Mouse (Mus musculus): Measurements from ENCODE around the gene Gm17606.
"Not testable (repeated sequence)": the region's sequence is repeated elsewhere in the genome, so short reads cannot be mapped to it uniquely, and the experiment has no call there.

Gm17606 gene

DNA sequence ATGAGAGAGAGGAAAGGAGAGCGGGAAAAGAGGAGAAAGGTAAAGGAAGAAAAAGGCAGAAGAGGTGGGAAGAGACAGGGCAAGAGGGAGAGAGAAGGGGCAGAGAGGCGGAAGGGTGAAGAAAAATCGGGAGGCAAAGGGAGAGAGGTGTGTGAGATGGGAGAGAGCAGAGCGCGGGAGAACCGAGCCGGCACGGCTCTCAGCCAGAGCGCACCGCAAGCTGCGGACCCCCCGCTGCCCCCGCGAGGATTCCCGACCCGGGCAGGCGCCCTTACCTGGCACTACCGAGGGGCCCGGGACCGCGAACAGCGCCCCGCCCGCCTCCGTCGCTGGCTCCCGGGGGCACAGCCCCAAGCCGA is at the start of gene Gm17606:
Gene Gm17606 (plus strand): TSS at position 7 of the 359 bp plus-strand sequence.
- no peak for DNase-seq (ENCODE audit: low read depth, low spot score)

DNA sequence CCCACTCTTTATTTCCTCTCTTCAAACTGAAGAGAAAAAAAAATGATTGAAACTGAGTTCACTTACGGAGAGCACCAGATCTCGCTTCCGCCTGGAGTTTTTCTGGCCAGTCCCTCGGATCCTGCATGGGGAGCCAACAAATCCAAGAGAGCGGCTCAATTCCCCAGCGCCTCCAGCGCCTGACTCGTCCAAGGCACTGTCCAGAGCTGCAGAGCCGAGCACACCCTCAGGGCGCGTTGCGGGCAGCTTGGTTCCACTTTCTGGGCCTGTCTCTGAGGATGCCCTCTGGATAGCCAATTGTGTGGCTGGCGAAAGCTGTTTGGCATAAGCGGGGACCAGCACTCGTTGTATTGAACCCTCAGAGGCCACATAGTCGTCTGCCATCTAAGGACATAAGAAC is 49.7 kb upstream of the Gm17606 start:
- no peak for DNase-seq (ENCODE audit: low read depth, low spot score)

- DNase-seq (ENCODE audit: low read depth, low spot score) = no peak
Measured at GRCm38 (mm10) chr14:54592319-54592934, 48.3 kb upstream of the Gm17606 start.

DNA sequence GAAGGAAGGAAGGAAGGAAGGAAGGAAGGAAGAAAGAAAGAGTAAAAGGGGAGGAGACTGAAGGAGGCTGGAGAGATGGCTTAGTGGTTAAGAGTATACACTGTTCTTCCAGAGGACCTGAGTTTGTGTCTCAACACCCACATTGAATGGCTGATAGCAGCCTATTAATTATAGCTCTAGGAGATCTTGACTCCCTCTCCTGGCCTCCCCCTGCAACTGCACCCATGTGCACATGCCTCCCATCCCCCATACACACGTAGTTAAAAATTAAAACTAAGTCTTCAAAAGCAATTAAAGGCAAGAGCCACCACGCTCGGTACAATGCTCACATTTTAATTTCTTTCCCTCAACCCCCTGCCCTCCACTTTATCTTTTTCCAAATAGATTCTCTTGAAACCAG is 46.7 kb upstream of the Gm17606 start:
- DNase-seq (ENCODE audit: low read depth, low spot score) = peak; percentile 65

DNA sequence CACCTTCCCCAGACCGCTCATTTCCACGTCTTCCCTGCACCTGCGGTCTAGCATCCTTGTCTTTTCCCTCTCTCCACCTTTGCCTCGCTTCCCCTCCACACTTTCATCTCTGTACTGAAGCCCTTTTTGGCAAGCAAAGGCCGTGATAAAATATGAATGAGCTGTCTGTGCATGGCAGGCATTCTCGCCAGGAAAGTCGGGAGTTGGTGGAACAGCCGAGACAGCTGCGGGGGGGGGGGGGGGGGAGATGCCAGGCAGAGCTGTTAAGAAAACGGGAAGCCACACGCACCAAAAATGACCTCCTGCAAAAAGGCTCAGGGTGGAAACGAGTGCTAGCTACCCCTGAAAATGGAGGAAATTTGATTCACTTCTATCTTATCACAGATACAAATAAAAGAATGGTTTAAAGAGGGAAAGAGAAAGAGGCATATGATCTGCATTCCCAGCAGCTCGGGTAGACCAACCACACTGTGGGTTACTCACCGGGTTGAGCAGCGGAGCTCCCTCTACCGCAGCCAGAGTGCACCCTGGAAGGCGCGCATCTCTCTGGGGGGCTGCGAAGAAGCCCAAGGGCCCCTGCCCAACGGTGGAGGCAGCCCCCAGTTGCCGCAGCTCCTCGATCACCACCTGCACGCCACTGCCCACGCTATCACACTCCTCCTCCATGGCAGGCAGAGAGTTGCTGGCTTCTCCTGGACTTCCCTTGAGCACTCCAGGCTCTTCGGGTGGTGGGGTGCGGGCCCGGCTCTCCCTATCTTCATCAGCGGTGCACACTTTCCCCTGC is 45.9 kb upstream of the Gm17606 start:
- DNase-seq (ENCODE audit: low read depth, low spot score) = no peak

- peak; percentile 82 for DNase-seq (ENCODE audit: low read depth, low spot score)
Measured at GRCm38 (mm10) chr14:54597084-54597483, 43.7 kb upstream of the Gm17606 start.

DNA sequence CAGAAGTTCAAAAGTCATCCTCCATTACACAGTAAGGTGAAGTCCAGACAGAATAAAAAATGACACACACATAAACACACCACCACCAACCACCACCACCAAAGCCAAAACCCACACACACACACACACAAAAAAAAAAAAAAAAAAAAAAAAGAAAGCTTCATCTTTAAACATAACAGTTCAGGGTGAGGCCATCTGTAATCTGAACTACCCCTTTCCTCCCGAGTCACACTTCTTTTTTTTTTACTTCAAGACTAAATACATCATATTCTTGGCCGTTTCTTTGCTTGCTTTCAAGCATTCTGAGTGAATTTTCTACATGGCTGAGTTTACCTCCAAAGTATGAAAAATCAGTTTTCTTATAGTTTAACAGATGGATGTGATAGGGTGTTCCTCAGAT is 39.2 kb upstream of the Gm17606 start:
- DNase-seq (ENCODE audit: low read depth, low spot score) = no peak

DNA sequence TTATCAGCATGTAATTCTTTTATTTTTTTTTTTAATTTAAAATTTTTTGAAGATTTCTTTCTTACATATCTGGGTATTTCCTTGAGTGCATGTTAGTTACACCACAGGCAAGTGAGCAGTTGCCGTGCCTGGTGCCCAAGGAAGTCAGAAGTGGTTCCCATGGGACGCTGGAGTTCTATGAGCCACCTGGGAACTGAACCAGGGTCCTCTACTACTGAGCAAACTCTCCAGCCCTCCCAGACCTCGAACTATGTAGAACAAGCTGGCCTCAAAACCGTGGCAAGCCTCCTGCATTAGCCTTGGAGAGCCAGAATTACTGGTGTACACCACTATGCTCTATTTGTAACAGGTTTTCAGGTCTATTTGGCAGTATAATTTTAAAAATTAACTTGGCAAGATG is 38.1 kb upstream of the Gm17606 start:
- no peak for DNase-seq (ENCODE audit: low read depth, low spot score)

GRCm38 (mm10) chr14:54603038-54603654 is 37.6 kb upstream of the Gm17606 start:
- DNase-seq (ENCODE audit: low read depth, low spot score) = peak; percentile 99

DNA sequence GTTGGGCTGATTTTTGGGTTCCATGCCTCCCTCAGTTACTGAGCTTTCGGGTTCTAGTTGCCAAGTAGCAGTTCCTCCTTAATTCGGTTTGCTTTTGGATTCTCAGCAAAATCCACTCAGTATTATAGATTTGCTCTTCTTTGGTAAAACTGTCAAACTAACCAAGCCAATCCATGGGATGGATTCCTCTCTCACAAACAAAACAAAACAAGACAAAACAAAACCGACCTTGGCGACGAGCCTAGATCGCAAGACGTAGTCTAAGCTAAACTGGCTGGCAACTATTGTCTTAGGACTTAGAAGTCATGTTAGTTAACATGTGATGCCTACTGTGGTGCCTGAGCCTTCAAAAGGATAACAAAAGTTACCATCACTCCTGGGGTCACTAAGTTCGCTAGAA is 37.1 kb upstream of the Gm17606 start:
- DNase-seq (ENCODE audit: low read depth, low spot score) = peak; percentile 27

DNA sequence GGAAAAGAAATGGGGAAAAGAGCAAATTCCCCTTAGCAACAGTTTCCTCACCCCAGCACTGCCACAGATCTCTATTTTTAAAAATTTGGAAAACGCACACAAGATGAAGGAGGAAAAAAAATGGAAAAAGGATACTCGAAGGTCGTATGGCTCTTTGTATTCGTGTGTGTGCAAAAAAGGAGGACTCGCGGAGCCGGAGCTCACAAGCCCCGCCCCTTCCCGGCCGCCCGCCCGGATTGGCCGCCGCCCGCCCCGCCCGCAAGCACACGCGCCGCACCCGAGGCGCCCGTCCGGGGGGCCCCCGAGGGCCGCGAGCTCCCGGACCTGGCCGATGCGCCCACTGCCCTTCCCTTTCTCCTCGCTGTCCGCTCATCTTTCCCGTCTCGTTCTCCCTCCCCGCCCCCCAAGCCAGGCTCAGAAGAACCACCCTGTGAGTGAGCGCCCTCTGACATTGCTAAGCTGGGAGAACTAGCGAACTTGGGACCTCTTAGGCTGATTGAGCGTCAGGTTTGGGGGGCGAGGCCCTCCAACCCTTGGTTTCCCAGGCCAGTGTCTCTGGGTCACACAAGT is 34.9 kb upstream of the Gm17606 start, which contains the start of gene 4931414P19Rik:
Gene 4931414P19Rik (minus strand): TSS at position 242 of the 570 bp plus-strand sequence.
- DNase-seq (ENCODE audit: low read depth, low spot score) = peak; percentile 73

GRCm38 (mm10) chr14:54607226-54607625 is 33.5 kb upstream of the Gm17606 start:
- no peak for DNase-seq (ENCODE audit: low read depth, low spot score)

- DNase-seq (ENCODE audit: low read depth, low spot score) = no peak
Measured at GRCm38 (mm10) chr14:54609245-54609644, 31.5 kb upstream of the Gm17606 start.

GRCm38 (mm10) chr14:54609962-54610361 is 30.8 kb upstream of the Gm17606 start:
- peak; percentile 86 for DNase-seq (ENCODE audit: low read depth, low spot score)

DNA sequence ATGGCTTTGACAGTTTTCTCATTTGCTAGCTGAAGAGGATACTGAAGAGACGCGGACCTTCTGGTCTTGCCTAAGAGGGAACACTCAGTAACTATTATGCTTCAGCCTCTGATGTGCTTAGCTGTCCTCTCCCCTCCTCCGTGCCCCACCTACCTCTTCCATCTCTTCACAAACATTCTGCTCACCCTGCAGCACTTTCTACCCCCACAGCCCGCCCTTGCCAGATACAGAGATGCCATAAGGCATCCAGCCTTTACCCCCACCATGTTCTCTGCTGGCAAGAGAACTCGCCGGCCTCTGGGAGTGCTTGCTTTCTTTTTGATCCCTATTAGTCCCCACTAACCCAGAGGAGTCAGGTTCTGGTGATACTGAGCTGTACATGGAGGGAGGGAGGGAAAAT is 30.1 kb upstream of the Gm17606 start:
- no peak for DNase-seq (ENCODE audit: low read depth, low spot score)

- DNase-seq (ENCODE audit: low read depth, low spot score) = not testable (repeated sequence)
Measured at GRCm38 (mm10) chr14:54614130-54614529, 26.6 kb upstream of the Gm17606 start.

- no peak for DNase-seq (ENCODE audit: low read depth, low spot score)
Measured at GRCm38 (mm10) chr14:54616226-54616825, 24.4 kb upstream of the Gm17606 start.

- peak; percentile 81 for DNase-seq (ENCODE audit: low read depth, low spot score)
Measured at GRCm38 (mm10) chr14:54617152-54617896, 23.4 kb upstream of the Gm17606 start.

DNA sequence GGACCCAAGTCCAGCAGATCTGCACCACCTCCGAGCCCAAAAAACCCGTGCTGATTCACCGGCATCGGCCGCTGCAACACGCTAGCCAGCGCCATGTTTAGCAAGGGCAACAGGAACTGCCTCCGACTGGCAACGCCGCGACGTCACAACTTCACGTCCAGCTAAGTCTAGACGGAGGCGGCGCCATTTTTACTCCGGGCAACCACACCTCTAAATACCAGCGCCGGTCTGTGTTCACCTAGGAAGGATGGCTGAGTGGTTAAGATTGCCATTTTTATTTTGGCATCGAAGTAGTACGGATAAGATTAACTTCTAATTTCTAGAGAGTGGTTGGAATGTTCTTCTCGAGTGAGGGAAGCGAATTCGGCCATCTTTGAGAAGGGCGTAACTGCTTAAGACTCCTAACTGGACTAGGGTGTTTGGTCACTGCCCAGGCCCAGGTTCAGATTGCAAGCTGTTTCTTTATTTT is 22.8 kb upstream of the Gm17606 start, which contains the start of gene Psmb5:
Gene Psmb5 (minus strand): TSS at position 126 of the 469 bp plus-strand sequence.
- DNase-seq (ENCODE audit: low read depth, low spot score) = peak; percentile 95

GRCm38 (mm10) chr14:54621133-54621532 is 19.6 kb upstream of the Gm17606 start, which contains the start of gene Psmb11:
Gene Psmb11, plus strand, starts transcription at chr14:54621433.
- DNase-seq (ENCODE audit: low read depth, low spot score) = no peak

DNA sequence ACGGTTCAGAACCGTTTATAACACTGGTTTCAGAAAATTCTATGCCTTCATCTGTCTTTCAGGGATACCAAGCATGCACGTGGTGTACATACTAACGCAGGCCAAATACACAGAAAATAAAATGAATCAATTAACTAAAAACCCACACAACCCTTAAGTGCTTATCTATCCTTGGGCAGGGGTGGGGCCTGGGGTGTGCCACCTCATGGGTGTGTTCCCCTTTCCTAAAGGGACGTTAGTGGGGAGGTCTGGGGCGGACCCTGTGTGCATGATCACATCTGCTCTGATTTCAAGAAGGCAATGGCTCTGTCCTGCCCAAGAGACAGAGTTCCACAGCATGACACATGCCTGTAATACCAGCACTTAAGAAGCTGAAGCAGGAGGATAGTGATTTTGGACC is 17.4 kb upstream of the Gm17606 start:
- DNase-seq (ENCODE audit: low read depth, low spot score) = no peak
